Mouse (Mus musculus): ENCODE data around the gene Vmn1r91. TPM values are rescaled to one million over a fixed set of nuclear protein-coding genes. Genes with fewer than 3 reads are reported as not detected.
"Not testable (repeated sequence)": the region's sequence is repeated elsewhere in the genome, so short reads cannot be mapped to it uniquely, and the experiment has no call there.

Vmn1r91 gene
- not detected in 2 replicates for polyA plus RNA-seq (2015; fragmentation: Nextera tagmentation; extraction: Ambion mirVana)

DNA sequence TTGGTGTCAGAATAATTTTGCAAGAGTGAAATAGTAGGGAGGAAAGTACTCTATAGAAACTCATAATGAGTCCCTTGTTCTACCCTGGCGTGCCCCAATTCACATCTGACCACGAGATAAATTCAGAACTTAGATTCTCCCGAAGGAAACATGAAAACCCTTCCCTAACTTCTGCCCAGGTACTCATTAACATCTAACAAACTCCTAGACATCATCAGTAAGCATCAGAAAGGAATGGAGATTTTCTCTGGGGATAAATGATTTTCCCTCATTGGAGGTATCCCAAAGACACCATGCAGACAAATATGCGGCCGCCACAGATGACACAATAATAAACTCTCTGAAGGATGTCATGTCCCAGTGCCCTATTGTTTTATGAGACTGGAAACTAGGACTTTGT, at the start of gene Vmn1r91:
Vmn1r91 (plus strand) TSS at position 301 of the 400 bp plus-strand sequence.
- WGBS: 84% methylated on average over 5 of the region's 5 CpGs
- ATAC-seq (ENCODE audit: insufficient number of reproducible peaks, insufficient read depth, low FRiP score, low TSS enrichment, low read depth): not testable (repeated sequence)

DNA sequence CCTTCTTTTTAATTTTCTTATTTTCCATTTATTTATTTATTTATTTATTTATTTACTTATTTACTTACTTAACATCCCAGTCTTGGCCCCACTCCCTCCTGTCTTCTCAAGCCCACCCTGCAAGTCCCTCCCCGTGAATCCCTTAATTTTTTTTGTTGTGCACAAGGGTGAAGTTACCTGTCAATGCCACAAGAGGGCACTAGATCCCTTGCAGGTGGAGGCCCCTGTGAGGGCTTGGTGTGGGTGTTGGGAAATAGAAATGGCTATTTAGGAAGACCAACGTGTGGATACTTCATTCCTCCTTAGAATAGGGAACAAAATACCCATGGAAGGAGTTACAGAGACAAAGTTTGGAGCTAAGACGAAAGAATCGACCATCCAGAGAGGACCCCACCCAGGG, 35.4 kb upstream of the Vmn1r91 start:
- not testable (repeated sequence) for H3K4me3 ChIP-seq; H3K36me3 ChIP-seq; H3K27me3 ChIP-seq; H3K27ac ChIP-seq; H3K4me2 ChIP-seq; H3K9ac ChIP-seq; H3K9me3 ChIP-seq; ATAC-seq (ENCODE audit: insufficient number of reproducible peaks, insufficient read depth, low FRiP score, low TSS enrichment, low read depth); H3K4me1 ChIP-seq
- 71% methylated on average over 4 of the region's 4 CpGs for WGBS

More for the DNA sequence above, at the start of gene Vmn1r91:
- H3K9me3 ChIP-seq, H3K4me2 ChIP-seq, H3K4me1 ChIP-seq, H3K4me3 ChIP-seq, H3K36me3 ChIP-seq, H3K27ac ChIP-seq, H3K27me3 ChIP-seq, H3K9ac ChIP-seq: not testable (repeated sequence)

DNA sequence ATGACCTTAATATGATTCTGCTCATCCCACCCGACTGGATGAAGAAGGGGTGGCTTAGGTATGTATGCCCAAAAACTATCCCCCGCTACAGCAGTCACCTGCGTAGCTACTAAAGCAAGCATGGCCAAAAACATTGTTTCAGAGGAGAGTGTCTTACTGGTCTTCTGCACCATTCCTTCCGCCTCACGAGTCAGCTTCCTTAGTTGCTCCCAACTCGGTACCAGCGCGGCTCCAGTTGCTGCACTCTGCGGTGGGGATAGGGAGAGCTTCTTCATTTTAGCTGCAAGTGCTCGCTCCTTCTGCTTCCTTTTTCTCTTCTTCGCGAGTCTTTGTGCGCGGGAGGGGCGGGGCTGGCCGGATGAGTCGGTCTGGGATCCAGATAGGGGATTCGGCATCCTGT, 21.4 kb upstream of the Vmn1r91 start:
- WGBS: 64% methylated on average over 18 of the region's 18 CpGs
- H3K9ac ChIP-seq; H3K9me3 ChIP-seq; H3K4me2 ChIP-seq; H3K27ac ChIP-seq; H3K4me1 ChIP-seq; H3K27me3 ChIP-seq; ATAC-seq (ENCODE audit: insufficient number of reproducible peaks, insufficient read depth, low FRiP score, low TSS enrichment, low read depth); H3K4me3 ChIP-seq; H3K36me3 ChIP-seq: not testable (repeated sequence)

DNA sequence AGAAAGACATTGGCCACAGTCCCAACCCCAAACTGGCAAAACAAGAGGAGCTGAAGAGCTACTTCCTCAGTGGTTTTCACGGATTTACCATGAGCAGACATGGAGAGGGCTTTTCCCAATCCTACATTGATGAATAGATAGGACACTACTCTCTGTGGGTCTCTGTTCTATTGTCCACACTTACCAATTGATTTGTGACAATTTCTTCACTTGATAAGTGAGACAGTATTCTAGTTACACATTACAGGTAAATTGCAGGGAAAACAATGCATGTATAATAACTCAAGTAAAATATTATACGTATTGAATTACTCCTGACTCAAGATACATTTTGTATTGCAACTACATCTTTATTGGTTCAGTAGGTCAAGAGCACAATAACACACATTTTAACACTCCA, 23.0 kb downstream of the Vmn1r91 start, which contains the start of gene Gm16442:
Gm16442 (minus strand) TSS at position 101 of the 400 bp plus-strand sequence.
- not testable (repeated sequence) for H3K4me2 ChIP-seq; ATAC-seq (ENCODE audit: insufficient number of reproducible peaks, insufficient read depth, low FRiP score, low TSS enrichment, low read depth); H3K27ac ChIP-seq; H3K9ac ChIP-seq; H3K9me3 ChIP-seq; H3K27me3 ChIP-seq; H3K4me3 ChIP-seq; H3K4me1 ChIP-seq; H3K36me3 ChIP-seq
- no CpG with 5 or more reads among the region's 2 CpGs for WGBS

DNA sequence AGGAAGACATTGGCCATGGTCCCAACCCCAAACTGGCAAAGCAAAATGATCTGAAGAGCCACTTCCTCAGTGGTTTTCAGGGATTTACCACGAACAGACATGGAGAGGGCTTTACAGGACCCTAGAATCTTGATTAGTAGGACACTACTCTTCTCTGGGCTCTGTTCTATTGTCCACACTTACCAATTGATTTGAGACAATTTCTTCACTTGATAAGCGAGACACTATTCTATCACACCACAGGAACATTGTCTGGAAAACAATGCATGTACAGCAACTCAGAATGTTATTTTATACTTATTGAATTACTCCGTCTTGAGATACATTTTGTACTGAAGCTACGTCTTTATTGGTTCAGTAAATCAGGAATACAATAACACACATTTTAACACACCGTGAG, 39.5 kb downstream of the Vmn1r91 start, which contains the start of gene Vmn1r93:
Vmn1r93 (minus strand) TSS at position 101 of the 400 bp plus-strand sequence.
- not testable (repeated sequence) for H3K36me3 ChIP-seq; ATAC-seq (ENCODE audit: insufficient number of reproducible peaks, insufficient read depth, low FRiP score, low TSS enrichment, low read depth); H3K27ac ChIP-seq; H3K4me2 ChIP-seq; H3K9me3 ChIP-seq; H3K27me3 ChIP-seq; H3K4me3 ChIP-seq; H3K9ac ChIP-seq; H3K4me1 ChIP-seq
- no CpG with 5 or more reads among the region's 5 CpGs for WGBS

Other genes starting within 250 kb of the Vmn1r91 start
- 0.28 and 0.72 TPM in 2 replicates for gene Gm19345, start 247.7 kb upstream of the Vmn1r91 start, polyA plus RNA-seq (2015; fragmentation: Nextera tagmentation; extraction: Ambion mirVana)
- not detected in 2 replicates for gene Ceacam16, start 238.4 kb upstream of the Vmn1r91 start, polyA plus RNA-seq (2015; fragmentation: Nextera tagmentation; extraction: Ambion mirVana)
- gene Ceacam19, start 211.7 kb upstream of the Vmn1r91 start, polyA plus RNA-seq (2015; fragmentation: Nextera tagmentation; extraction: Ambion mirVana): 0.25 and 0.48 TPM in 2 replicates
- gene Pvr, start 178.5 kb upstream of the Vmn1r91 start, polyA plus RNA-seq (2015; fragmentation: Nextera tagmentation; extraction: Ambion mirVana): 12.0 and 12.9 TPM in 2 replicates
- 0.30 TPM in 1 of 2 replicates, not detected in the other for gene Igsf23, start 148.9 kb upstream of the Vmn1r91 start, polyA plus RNA-seq (2015; fragmentation: Nextera tagmentation; extraction: Ambion mirVana)
- 0.15 TPM in 1 of 2 replicates, not detected in the other for gene Ceacam20, start 134.3 kb upstream of the Vmn1r91 start, polyA plus RNA-seq (2015; fragmentation: Nextera tagmentation; extraction: Ambion mirVana)
- gene Nlrp9b, start 108.2 kb upstream of the Vmn1r91 start, polyA plus RNA-seq (2015; fragmentation: Nextera tagmentation; extraction: Ambion mirVana): not detected in 2 replicates
- gene Gm16442, start 22.9 kb downstream of the Vmn1r91 start, polyA plus RNA-seq (2015; fragmentation: Nextera tagmentation; extraction: Ambion mirVana): not detected in 2 replicates
- gene Vmn1r93, start 39.4 kb downstream of the Vmn1r91 start, polyA plus RNA-seq (2015; fragmentation: Nextera tagmentation; extraction: Ambion mirVana): not detected in 2 replicates
- gene Vmn1r94, start 68.7 kb downstream of the Vmn1r91 start, polyA plus RNA-seq (2015; fragmentation: Nextera tagmentation; extraction: Ambion mirVana): not detected in 2 replicates
- gene Vmn1r95, start 94.0 kb downstream of the Vmn1r91 start, polyA plus RNA-seq (2015; fragmentation: Nextera tagmentation; extraction: Ambion mirVana): not detected in 2 replicates
- not detected in 2 replicates for gene Gm6164, start 105.9 kb downstream of the Vmn1r91 start, polyA plus RNA-seq (2015; fragmentation: Nextera tagmentation; extraction: Ambion mirVana)
- gene Gm4498, start 134.1 kb downstream of the Vmn1r91 start, polyA plus RNA-seq (2015; fragmentation: Nextera tagmentation; extraction: Ambion mirVana): not detected in 2 replicates
- gene Gm5890, start 163.2 kb downstream of the Vmn1r91 start, polyA plus RNA-seq (2015; fragmentation: Nextera tagmentation; extraction: Ambion mirVana): not detected in 2 replicates
- gene Gm4133, start 234.4 kb downstream of the Vmn1r91 start, polyA plus RNA-seq (2015; fragmentation: Nextera tagmentation; extraction: Ambion mirVana): not detected in 2 replicates